Mouse (Mus musculus): ENCODE results near the gene Tmie.
"Not testable (repeated sequence)": the region's sequence is repeated elsewhere in the genome, so short reads cannot be mapped to it uniquely, and the experiment has no call there.

DNA sequence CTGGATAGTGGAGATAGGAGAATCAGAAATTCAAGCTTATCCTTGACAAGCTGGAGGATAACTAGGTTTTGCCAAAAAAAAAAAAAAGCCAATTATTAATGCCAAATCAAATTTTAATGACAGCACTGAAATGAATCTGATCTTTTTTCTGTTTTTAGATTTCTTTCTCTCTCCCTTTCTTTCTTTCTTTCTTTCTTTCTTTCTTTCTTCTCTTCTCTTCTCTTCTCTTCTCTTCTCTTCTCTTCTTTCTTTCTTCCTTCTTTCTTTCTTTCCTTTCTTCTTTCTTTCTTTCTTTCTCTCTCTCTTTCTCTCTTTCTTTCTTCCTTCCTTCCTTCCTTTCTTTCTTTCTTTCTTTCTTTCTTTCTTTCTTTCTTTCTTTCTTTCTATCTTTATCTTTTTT is 59.4 kb downstream of the Tmie start:
- not testable (repeated sequence) for TF ChIP-seq CTCF, POLR2A (IDR thresholded peaks at IDR 0.05; ENCODE audit: extremely low read depth, insufficient read depth, low read length)
